Mouse (Mus musculus) bone marrow, adult 2 months (tissue): ENCODE results near the gene Tead1. TPM values are rescaled to one million over a fixed set of nuclear protein-coding genes. Genes with fewer than 3 reads are reported as not detected.

Experiments
- H3K27ac ChIP-seq: fragments of 200-500 bp; 2 replicates; pipeline ENCODE4 v1.5.1; 2012; ENCODE audit warnings: low read depth, mild to moderate bottlenecking, control low read depth, inconsistent platforms, low read length; ENCODE audit not compliant: control insufficient read depth, poor library complexity, insufficient read depth
- H3K4me1 ChIP-seq: fragments of 200-500 bp; 2 replicates; pipeline ENCODE4 v1.6.1; 2011; ENCODE audit warnings: low read length; ENCODE audit not compliant: control insufficient read depth, insufficient read depth
- H3K4me3 ChIP-seq: fragments of 200-500 bp; replicated peaks from 2 replicates; pipeline ENCODE3; 2011; ENCODE audit warnings: mild to moderate bottlenecking, low read depth, low read length, control low read depth; ENCODE audit not compliant: control insufficient read depth
- CTCF ChIP-seq: fragments of 200-500 bp; IDR thresholded peaks from 2 replicates; pipeline ENCODE4 v1.5.1; 2011; ENCODE audit warnings: low read length, control low read depth; ENCODE audit not compliant: control insufficient read depth, insufficient read depth
- POLR2A ChIP-seq: fragments of 200-500 bp; IDR thresholded peaks from 2 replicates; pipeline ENCODE4 v1.6.1; 2011; ENCODE audit warnings: low read depth, mild to moderate bottlenecking, control low read depth, low read length, borderline replicate concordance; ENCODE audit not compliant: control insufficient read depth
- WGBS: fragments of 180-500 bp; shearing (Covaris S2); methylation state at CpG from one replicate; pipeline ENCODE4 v1.1.7; 2018; 5-methylcytosine and 5-hydroxymethylcytosine counted together
- polyA plus RNA-seq: library from polyadenylated mRNA; stranded (reverse); fragments of >200 nt; gene quantifications from 2 replicates; pipeline ENCODE4 v1.2.4, GENCODE M21; 2011; ENCODE audit warnings: low replicate concordance; ENCODE audit not compliant: missing spikeins, insufficient read depth, insufficient read length

The Tead1 gene
- polyA plus RNA-seq, 1 experiment, result 3.0 TPM

DNA sequence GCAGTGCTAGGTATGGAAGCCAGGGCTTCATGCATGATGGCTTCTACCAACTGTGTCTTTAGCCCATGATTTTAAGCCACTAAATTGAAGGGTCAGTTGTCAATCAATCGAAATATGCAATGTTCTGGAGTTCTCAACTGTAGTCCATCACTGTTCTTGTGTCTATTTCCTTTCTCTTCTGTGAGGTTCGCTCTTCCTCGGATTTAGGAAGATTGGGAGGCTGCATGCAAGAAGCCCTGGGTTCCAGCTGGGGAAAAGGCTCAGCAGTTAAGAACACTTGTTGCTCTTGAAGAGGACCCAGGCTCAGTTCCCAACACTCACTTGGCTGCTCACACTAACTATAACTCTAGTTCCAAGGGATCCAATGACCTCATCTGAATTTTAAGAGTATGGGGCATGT lies 20.2 kb upstream of the Tead1 start:
- WGBS, result 71% methylated on average over 3 of the region's 3 CpGs
- no peaks in the 10 kb centered on the region; the same call in 1 of the 2 replicates for H3K4me1 ChIP-seq
- TF ChIP-seq CTCF (no peak), POLR2A (no peak)
- no peak overlapping the region for H3K27ac ChIP-seq
- H3K4me3 ChIP-seq, result no peak overlapping the region

DNA sequence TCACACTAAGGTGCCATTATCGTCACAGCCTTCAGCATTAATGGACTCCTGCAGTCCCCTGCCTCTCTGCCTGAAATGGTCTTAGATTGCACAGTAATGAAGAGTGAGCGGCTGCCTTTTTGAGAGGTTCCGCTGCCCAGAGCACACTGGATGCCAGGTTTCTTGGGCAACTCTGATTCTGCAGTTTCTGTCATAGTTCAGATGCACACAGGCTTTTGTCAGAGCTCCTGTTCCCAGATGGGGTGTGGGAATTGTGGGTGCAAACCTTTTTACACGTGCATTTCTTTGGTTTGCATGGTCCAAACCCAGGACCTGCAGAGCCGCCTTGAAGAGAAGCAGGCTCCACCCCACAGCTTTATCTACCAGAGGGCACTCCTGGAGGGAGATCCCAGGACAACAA lies 19.3 kb upstream of the Tead1 start:
- Histone ChIP-seq H3K4me1 (no peaks in the 10 kb centered on the region; the same call in 1 of the 2 replicates), H3K4me3 (no peak overlapping the region), H3K27ac (no peak overlapping the region)
- 64% methylated on average over 5 of the region's 5 CpGs for WGBS
- no peak for TF ChIP-seq CTCF
- TF ChIP-seq POLR2A, result no peak

- TF ChIP-seq POLR2A (no peak), CTCF (no peak)
- no peak overlapping the region for H3K4me3 ChIP-seq
- no peaks in the 10 kb centered on the region; the same call in 1 of the 2 replicates for H3K4me1 ChIP-seq
- no peak overlapping the region for H3K27ac ChIP-seq
- 38% methylated on average over 1 of the region's 1 CpGs for WGBS
These were observed 18.8 kb upstream of the Tead1 start for GRCm38 (mm10) chr7:112660325-112660724.

DNA sequence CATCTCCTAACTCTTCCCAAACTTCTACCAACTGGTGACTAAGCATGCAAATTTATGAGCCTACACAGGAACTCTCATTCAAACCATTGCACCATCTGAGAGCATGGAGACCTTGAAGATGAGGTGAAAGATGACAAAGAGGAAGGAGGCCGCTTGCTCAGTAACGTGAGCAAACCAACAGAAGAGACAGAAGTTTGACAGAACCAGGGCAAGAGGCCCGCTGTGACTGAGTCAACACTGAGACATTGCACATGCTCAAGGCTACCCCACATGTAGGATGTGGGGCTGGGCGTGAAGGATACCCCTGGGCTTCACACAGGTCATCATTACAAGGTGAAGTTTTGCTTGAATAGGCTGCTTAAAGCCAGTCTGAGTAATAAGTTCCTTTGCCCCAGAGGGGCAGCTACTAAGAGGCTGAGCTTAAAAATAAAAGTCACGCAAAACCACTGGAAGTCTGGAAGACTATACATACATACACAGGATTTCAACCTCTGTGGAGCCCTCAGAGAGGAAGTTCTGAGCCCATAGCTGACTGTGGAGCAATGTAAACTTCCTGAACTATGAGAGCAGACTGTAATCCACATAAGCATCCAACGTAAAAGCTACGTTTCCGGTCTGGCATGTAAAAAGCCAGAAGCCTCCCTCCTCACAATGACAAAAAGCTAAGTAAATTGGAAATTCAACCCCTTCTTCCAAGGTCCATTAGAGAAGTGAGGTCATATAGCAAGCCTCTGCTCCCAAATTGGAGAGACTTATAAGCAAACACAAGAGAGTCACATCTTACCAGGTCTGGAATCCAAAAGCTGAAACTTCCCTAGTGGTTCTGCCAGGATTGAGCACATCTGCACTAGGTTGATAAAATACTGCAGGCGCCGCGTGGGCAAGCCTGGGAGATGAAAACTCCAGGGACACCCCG lies 16.5 kb upstream of the Tead1 start:
- H3K27ac ChIP-seq, result no peak overlapping the region
- 38% methylated on average over 12 of the region's 12 CpGs for WGBS
- H3K4me3 ChIP-seq, result no peak overlapping the region
- no peaks in the 10 kb centered on the region; the same call in 1 of the 2 replicates for H3K4me1 ChIP-seq
- TF ChIP-seq POLR2A (no peak), CTCF (no peak)

GRCm38 (mm10) chr7:112663314-112663966 lies 15.7 kb upstream of the Tead1 start:
- no peak overlapping the region for H3K4me3 ChIP-seq
- TF ChIP-seq CTCF (no peak), POLR2A (no peak)
- H3K4me1 ChIP-seq, result no peaks in the 10 kb centered on the region; the same call in 1 of the 2 replicates
- 44% methylated on average over 6 of the region's 6 CpGs for WGBS
- no peak overlapping the region for H3K27ac ChIP-seq

DNA sequence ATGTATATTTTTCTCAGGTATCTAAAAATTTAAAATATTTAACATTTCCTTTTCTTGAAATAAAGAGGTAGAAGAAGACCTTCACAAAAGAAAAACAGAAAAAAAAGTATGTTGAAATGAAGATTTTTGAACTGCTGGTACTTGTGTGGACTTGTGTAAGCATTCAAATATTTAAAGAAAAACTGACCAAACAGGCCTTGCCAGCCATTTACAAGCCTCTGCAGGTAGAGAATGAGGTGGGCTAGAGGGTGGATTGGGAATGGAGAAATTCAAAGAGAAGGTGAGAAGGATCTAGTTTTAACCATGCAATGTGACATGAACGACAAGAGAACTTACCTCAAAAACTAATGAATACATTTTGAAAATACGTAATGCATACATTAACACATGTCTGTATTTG lies 9.1 kb upstream of the Tead1 start:
- Histone ChIP-seq H3K27ac (no peak overlapping the region), H3K4me1 (no peaks in the 10 kb centered on the region), H3K4me3 (no peak overlapping the region)
- 82% methylated on average over 2 of the region's 2 CpGs for WGBS
- TF ChIP-seq POLR2A (no peak), CTCF (no peak)

GRCm38 (mm10) chr7:112678418-112679170 lies 524 bp upstream of the Tead1 start:
- TF ChIP-seq POLR2A (no peak), CTCF (no peak)
- H3K27ac ChIP-seq, result no peak overlapping the region; the same call in 1 of the 2 replicates
- WGBS, result 4% methylated on average over 44 of the region's 44 CpGs
- H3K4me1 ChIP-seq, result no peaks in the 10 kb centered on the region
- H3K4me3 ChIP-seq, result peak overlapping the region; percentile 14

DNA sequence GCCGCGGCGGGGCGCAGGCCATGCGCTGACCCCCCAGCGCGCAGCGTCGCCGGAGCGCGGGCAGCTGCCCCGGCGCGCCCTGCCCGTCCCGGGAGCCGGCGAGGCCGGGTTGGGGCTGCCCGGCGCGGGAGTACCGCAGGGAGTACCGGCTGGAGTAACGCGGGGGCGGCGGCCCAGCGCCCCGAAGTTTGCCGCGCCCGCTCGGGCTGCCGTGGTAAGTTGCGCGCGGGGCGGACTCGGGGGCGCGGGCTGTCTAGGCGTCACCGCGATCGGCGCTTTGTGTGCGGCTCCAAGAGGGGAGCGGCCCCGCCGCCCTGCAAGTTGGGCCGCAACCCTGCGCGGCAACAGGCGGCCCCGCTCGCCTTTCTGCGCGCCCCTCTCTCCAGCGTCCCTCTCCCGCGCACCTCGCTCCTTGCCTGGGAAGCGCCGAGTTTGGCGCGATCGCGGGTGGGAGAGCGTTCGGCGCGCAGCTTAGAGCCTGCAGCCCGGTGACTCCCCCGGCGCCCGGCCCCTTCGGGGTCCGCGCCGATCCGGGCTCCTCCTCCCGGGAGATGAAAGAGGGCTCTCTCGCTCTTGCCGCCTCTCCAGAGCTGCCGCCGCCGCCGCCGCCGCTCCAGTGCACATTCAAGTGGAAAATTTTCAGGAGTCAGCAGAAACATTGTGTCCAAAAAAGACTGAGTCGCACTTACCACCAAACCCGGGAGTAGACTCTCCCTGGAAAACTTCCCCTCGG lies 561 bp downstream of the Tead1 start:
- H3K4me3 ChIP-seq, result no peak overlapping the region
- WGBS, result 2% methylated on average over 93 of the region's 95 CpGs
- H3K27ac ChIP-seq, result peak overlapping the region; percentile 9; the same call in 1 of the 2 replicates
- H3K4me1 ChIP-seq, result no peaks in the 10 kb centered on the region
- TF ChIP-seq CTCF (no peak), POLR2A (no peak)
